ENCODE assay signal across 8 mouse cellular contexts in genomic region chr10:93539775-93540430, GRCm38 (mm10). TPM values are rescaled to one million over a fixed set of nuclear protein-coding genes. Genes with fewer than 3 reads are reported as not detected.
A peak's percentile ranks its signal among the peaks of the same experiment; 100 is the strongest.
DNase-seq lines count a peak whose midpoint lies in the region; ATAC-seq and TF ChIP-seq lines count a peak whose summit lies in the region.

TSS of gene Amdhd1 (minus strand) at chr10:93540033.

- TF ChIP-seq CTCF in cortical plate, adult 2 months (IDR thresholded peaks at IDR 0.05; ENCODE audit: extremely low read depth, insufficient read depth, low read length) = peak; percentile 43

- intact Hi-C loops in left cerebral cortex, postnatal 14 days (cut with DNase I) = loop anchor here (10.0 kb wide), 1 partner anchor 115 kb away; no protein-coding TSS in a partner anchor

- ATAC-seq in activated CD4-positive, CD25-positive, alpha-beta regulatory T cell, adult 4 months = peak; percentile 82
- peak; percentile 98 for ATAC-seq in megakaryocyte-erythroid progenitor cell, adult 5-6 weeks (replicated peaks; ENCODE audit: low FRiP score, low TSS enrichment, poor library complexity, severe bottlenecking)

- DNase-seq in gastrocnemius, adult 8-10 months (ENCODE audit: low spot score in 2 of 2) = peak; percentile 45 to 71
- DNase-seq in hindlimb bud, embryonic 11.5 days (ENCODE audit: extremely low spot score, low read depth, low spot score) = peak; percentile 16
- peak; percentile 63 to 66 for DNase-seq in left cerebral cortex, postnatal 14 days (ENCODE audit: low spot score in 2 of 2)
- DNase-seq in right cerebral cortex, postnatal 14 days = peak; percentile 72
- peak; percentile 70 to 85 for DNase-seq in urinary bladder, postnatal 36 days (ENCODE audit: low spot score in 2 of 2)

- H3K4me1 ChIP-seq in cortical plate, adult 2 months (ENCODE audit: control insufficient read depth, insufficient read depth, low read length) = no peaks in the 10 kb centered on the region

- no peak within 1 kb of the TSS for H3K27ac ChIP-seq in cortical plate, adult 2 months (ENCODE audit: insufficient read depth, low read length)

- TF ChIP-seq POLR2A in cortical plate, adult 2 months (IDR thresholded peaks at IDR 0.05; ENCODE audit: extremely low read depth, insufficient read depth, low read length) = no peak

- H3K4me3 ChIP-seq in cortical plate, adult 2 months (ENCODE audit: insufficient read depth, low read length) = no peak within 1 kb of the TSS

RNA-seq across cellular contexts. Expression of gene Amdhd1, which starts in this region (rescaled TPM):
- polyA plus RNA-seq in activated CD4-positive, CD25-positive, alpha-beta regulatory T cell, adult 4 months (2017; shearing (Covaris generic)) = 1 to 10 TPM in 1 of 2 experiments, under 1 TPM in 1; 0.63 to 1.7 TPM
- 0.25 and 0.30 TPM in 2 replicates for polyA plus RNA-seq in cortical plate, adult 2 months (2012; rRNA removed)
- total RNA-seq in gastrocnemius, adult 8-10 months (2022) = not detected
- total RNA-seq in left cerebral cortex, postnatal 14 days (2021) = 1 to 10 TPM; 1.4 to 1.9 TPM
- not detected in 2 replicates for total RNA-seq in megakaryocyte-erythroid progenitor cell, adult 5-6 weeks (2014; fragmentation: Nextera tagmentation)
- total RNA-seq in megakaryocyte-erythroid progenitor cell, adult 5-6 weeks (2017) = not detected in 2 replicates

Comparison
In these comparisons a context has a peak if more than half of its experiments do, and no peak if none do; other contexts are left out.
1. Peak in DNase-seq in gastrocnemius, adult 8-10 months; RNA of the gene not detected or under 1 TPM.
2. Peak in ATAC-seq in megakaryocyte-erythroid progenitor cell, adult 5-6 weeks; RNA of the gene not detected or under 1 TPM.
3. DNase-seq: peak in every context shown above with its lines; median percentile 78 in urinary bladder, postnatal 36 days; 72 in right cerebral cortex, postnatal 14 days; 64 in left cerebral cortex, postnatal 14 days; 58 in gastrocnemius, adult 8-10 months; 16 in hindlimb bud, embryonic 11.5 days.